Mouse (Mus musculus): ENCODE results near the gene Ostm1.

Gene Ostm1

GRCm38 (mm10) chr10:42583157-42583872 is at the start of gene Ostm1, which contains the start of gene Nr2e1:
Ostm1 (plus strand) TSS chr10:42583822.
Nr2e1 (minus strand) TSS chr10:42583632.
- DNase-seq = peak; percentile 68

GRCm38 (mm10) chr10:42533836-42534453 is 49.7 kb upstream of the Ostm1 start:
- DNase-seq = no peak

- DNase-seq = no peak
Measured at GRCm38 (mm10) chr10:42537571-42538316, 45.9 kb upstream of the Ostm1 start.

GRCm38 (mm10) chr10:42545707-42546503 is 37.7 kb upstream of the Ostm1 start:
- no peak for DNase-seq

- no peak for DNase-seq
Measured at GRCm38 (mm10) chr10:42546507-42546906, 37.1 kb upstream of the Ostm1 start.

GRCm38 (mm10) chr10:42559581-42560200 is 23.9 kb upstream of the Ostm1 start:
- DNase-seq = no peak

GRCm38 (mm10) chr10:42562272-42562671 is 21.4 kb upstream of the Ostm1 start:
- DNase-seq = no peak

GRCm38 (mm10) chr10:42572567-42572966 is 11.1 kb upstream of the Ostm1 start:
- no peak for DNase-seq

- DNase-seq = no peak
Measured at GRCm38 (mm10) chr10:42572971-42573370, 10.7 kb upstream of the Ostm1 start.

- DNase-seq = no peak
Measured at GRCm38 (mm10) chr10:42574639-42575038, 9.0 kb upstream of the Ostm1 start.

- DNase-seq = no peak
Measured at GRCm38 (mm10) chr10:42577525-42578280, 5.9 kb upstream of the Ostm1 start.

- no peak for DNase-seq
Measured at GRCm38 (mm10) chr10:42578281-42578675, 5.3 kb upstream of the Ostm1 start.

- no peak for DNase-seq
Measured at GRCm38 (mm10) chr10:42578698-42579474, 4.7 kb upstream of the Ostm1 start.

- DNase-seq = no peak
Measured at GRCm38 (mm10) chr10:42579475-42580130, 4.0 kb upstream of the Ostm1 start.

GRCm38 (mm10) chr10:42580131-42580950 is 3.3 kb upstream of the Ostm1 start:
- DNase-seq = no peak

- DNase-seq = no peak
Measured at GRCm38 (mm10) chr10:42580951-42581277, 2.7 kb upstream of the Ostm1 start.

GRCm38 (mm10) chr10:42581694-42582565 is 1.7 kb upstream of the Ostm1 start:
- peak; percentile 26 for DNase-seq

GRCm38 (mm10) chr10:42582566-42583110 is 984 bp upstream of the Ostm1 start:
- no peak for DNase-seq

All from right cerebral cortex, postnatal 25 days (tissue).